Mouse (Mus musculus) forebrain, embryonic 16.5 days (tissue): Measurements from ENCODE around the gene Arsb. TPM values are rescaled to one million over a fixed set of nuclear protein-coding genes. Genes with fewer than 3 reads are reported as not detected.
"Not testable (repeated sequence)": the region's sequence is repeated elsewhere in the genome, so short reads cannot be mapped to it uniquely, and the experiment has no call there.

ENCODE experiments used
- ATAC-seq: fragments of 200-750 bp; cut with Nextera tagmentation; 2 replicates; pipeline ENCODE4 v1.8.0; 2017; ENCODE audit warnings: mild to moderate bottlenecking, moderate library complexity
- H3K27ac ChIP-seq: fragments of 300-500 bp; sonication (generic); 2 replicates; pipeline ENCODE4 v1.5.1; 2014; ENCODE audit warnings: low read length, control low read depth
- H3K27me3 ChIP-seq: fragments of 300-500 bp; sonication (generic); replicated peaks from 2 replicates; pipeline ENCODE4 v1.6.1; 2014; ENCODE audit warnings: low read length; ENCODE audit not compliant: control insufficient read depth, insufficient read depth
- H3K36me3 ChIP-seq: fragments of 300-500 bp; sonication (generic); 2 replicates; pipeline ENCODE4 v1.6.1; 2014; ENCODE audit not compliant: control insufficient read depth, insufficient read depth
- H3K4me1 ChIP-seq: fragments of 300-500 bp; sonication (generic); replicated peaks from 2 replicates; pipeline ENCODE4 v1.6.1; 2014; ENCODE audit warnings: low read length; ENCODE audit not compliant: control insufficient read depth, insufficient read depth
- H3K4me2 ChIP-seq: fragments of 300-500 bp; sonication (generic); 2 replicates; pipeline ENCODE4 v1.6.1; 2014; ENCODE audit warnings: mild to moderate bottlenecking, low read length, control low read depth
- H3K4me3 ChIP-seq: fragments of 300-500 bp; sonication (generic); replicated peaks from 2 replicates; pipeline ENCODE4 v1.5.1; 2014; ENCODE audit warnings: mild to moderate bottlenecking, low read length, control low read depth
- H3K9ac ChIP-seq: fragments of 300-500 bp; sonication (generic); replicated peaks from 2 replicates; pipeline ENCODE4 v1.6.1; 2014; ENCODE audit warnings: low read depth, low read length, control low read depth
- H3K9me3 ChIP-seq: fragments of 300-500 bp; sonication (generic); 2 replicates; pipeline ENCODE4 v1.6.1; 2016; ENCODE audit warnings: low read length; ENCODE audit not compliant: control insufficient read depth
- WGBS: fragments of 180-500 bp; shearing (Covaris S2); extraction: QIAGEN DNeasy Blood & Tissue Kit; methylation state at CpG from one replicate; pipeline ENCODE4 v1.1.7; 2014; 5-methylcytosine and 5-hydroxymethylcytosine counted together
- polyA plus RNA-seq: library from polyadenylated mRNA; unstranded; fragments of >200 nt; fragmentation: Nextera tagmentation; extraction: Ambion mirVana; gene quantifications from 2 replicates; pipeline ENCODE4 v1.2.1, GENCODE M21; 2015

Gene Arsb
- polyA plus RNA-seq, 1 experiment from 2014 or later: 9.7 TPM

GRCm38 (mm10) chr13:93976897-93977530 lies 205.6 kb downstream of the Arsb start:
- no peaks in the 10 kb centered on the region for H3K9me3 ChIP-seq
- WGBS: 80% methylated on average over 10 of the region's 10 CpGs
- H3K27me3 ChIP-seq: no peaks in the 10 kb centered on the region

GRCm38 (mm10) chr13:93978703-93979495 lies 207.5 kb downstream of the Arsb start:
- Histone ChIP-seq H3K27ac (no peak overlapping the region), H3K4me1 (no peaks in the 10 kb centered on the region), H3K27me3 (no peaks in the 10 kb centered on the region), H3K36me3 (no peaks in the 10 kb centered on the region), H3K9me3 (no peaks in the 10 kb centered on the region), H3K4me2 (no peak overlapping the region), H3K9ac (no peak overlapping the region), H3K4me3 (no peak overlapping the region)
- WGBS: 74% methylated on average over 12 of the region's 12 CpGs
- ATAC-seq: no peak

More at GRCm38 (mm10) chr13:93976897-93977530, 205.6 kb downstream of the Arsb start:
- no peak overlapping the region for H3K4me3 ChIP-seq
- H3K4me1 ChIP-seq: no peaks in the 10 kb centered on the region
- H3K27ac ChIP-seq: no peak overlapping the region
- no peak for ATAC-seq
- no peaks in the 10 kb centered on the region for H3K36me3 ChIP-seq
- H3K4me2 ChIP-seq: no peak overlapping the region
- no peak overlapping the region for H3K9ac ChIP-seq

- no peaks in the 10 kb centered on the region for H3K27me3 ChIP-seq
- no peak overlapping the region for H3K4me3 ChIP-seq
- H3K27ac ChIP-seq: no peak overlapping the region
- ATAC-seq: no peak
- H3K9me3 ChIP-seq: no peaks in the 10 kb centered on the region; the same call in 1 of the 2 replicates
- H3K4me1 ChIP-seq: no peaks in the 10 kb centered on the region
- no peaks in the 10 kb centered on the region for H3K36me3 ChIP-seq
- no peak overlapping the region for H3K9ac ChIP-seq
- no peak overlapping the region for H3K4me2 ChIP-seq
- WGBS: 86% methylated on average over 1 of the region's 1 CpGs
Measured at GRCm38 (mm10) chr13:93979754-93980153, 208.3 kb downstream of the Arsb start.

- Histone ChIP-seq H3K4me1 (no peaks in the 10 kb centered on the region), H3K27me3 (no peaks in the 10 kb centered on the region), H3K36me3 (no peaks in the 10 kb centered on the region), H3K9ac (no peak overlapping the region), H3K4me3 (no peak overlapping the region), H3K4me2 (no peak overlapping the region), H3K27ac (no peak overlapping the region), H3K9me3 (no peaks in the 10 kb centered on the region; the same call in 1 of the 2 replicates)
- 43% methylated on average over 2 of the region's 2 CpGs for WGBS
- no peak for ATAC-seq
Measured at GRCm38 (mm10) chr13:93984521-93984920, 213.1 kb downstream of the Arsb start.

- Histone ChIP-seq H3K4me1 (no peaks in the 10 kb centered on the region), H3K9ac (no peak overlapping the region), H3K9me3 (no peaks in the 10 kb centered on the region; the same call in 1 of the 2 replicates), H3K36me3 (no peaks in the 10 kb centered on the region), H3K27me3 (no peaks in the 10 kb centered on the region), H3K4me3 (no peak overlapping the region), H3K4me2 (no peak overlapping the region), H3K27ac (no peak overlapping the region)
- ATAC-seq: no peak
- WGBS: 80% methylated on average over 7 of the region's 7 CpGs
Measured at GRCm38 (mm10) chr13:93985181-93985580, 213.8 kb downstream of the Arsb start.

- not testable (repeated sequence) for H3K4me3 ChIP-seq, H3K36me3 ChIP-seq, H3K27me3 ChIP-seq, ATAC-seq, H3K4me1 ChIP-seq, H3K4me2 ChIP-seq, H3K27ac ChIP-seq, H3K9ac ChIP-seq, H3K9me3 ChIP-seq
- 85% methylated on average over 8 of the region's 8 CpGs for WGBS
Measured at GRCm38 (mm10) chr13:93985750-93986149, 214.3 kb downstream of the Arsb start.

- no peak overlapping the region for H3K27ac ChIP-seq
- H3K36me3 ChIP-seq: no peaks in the 10 kb centered on the region
- ATAC-seq: no peak
- H3K4me2 ChIP-seq: no peak overlapping the region
- H3K9me3 ChIP-seq: peaks cover 4% of the 10 kb centered on the region; the same call in 1 of the 2 replicates
- 63% methylated on average over 7 of the region's 7 CpGs for WGBS
- H3K4me1 ChIP-seq: no peaks in the 10 kb centered on the region
- H3K9ac ChIP-seq: no peak overlapping the region
- H3K4me3 ChIP-seq: no peak overlapping the region
- no peaks in the 10 kb centered on the region for H3K27me3 ChIP-seq
Measured at GRCm38 (mm10) chr13:93987611-93988010, 216.2 kb downstream of the Arsb start.

- Histone ChIP-seq H3K4me1 (no peaks in the 10 kb centered on the region), H3K27ac (no peak overlapping the region), H3K9me3 (peaks cover 4% of the 10 kb centered on the region; the same call in 1 of the 2 replicates), H3K9ac (no peak overlapping the region), H3K36me3 (no peaks in the 10 kb centered on the region), H3K4me3 (no peak overlapping the region), H3K4me2 (no peak overlapping the region), H3K27me3 (no peaks in the 10 kb centered on the region)
- no peak for ATAC-seq
- 75% methylated on average over 4 of the region's 4 CpGs for WGBS
Measured at GRCm38 (mm10) chr13:93989208-93989607, 217.8 kb downstream of the Arsb start.

GRCm38 (mm10) chr13:93989736-93990611 lies 218.5 kb downstream of the Arsb start:
- no peaks in the 10 kb centered on the region for H3K27me3 ChIP-seq
- WGBS: 87% methylated on average over 11 of the region's 11 CpGs
- peaks cover 4% of the 10 kb centered on the region; the same call in 1 of the 2 replicates for H3K9me3 ChIP-seq
- ATAC-seq: no peak
- H3K4me3 ChIP-seq: no peak overlapping the region
- no peak overlapping the region for H3K9ac ChIP-seq
- no peaks in the 10 kb centered on the region for H3K4me1 ChIP-seq
- H3K4me2 ChIP-seq: no peak overlapping the region
- no peaks in the 10 kb centered on the region for H3K36me3 ChIP-seq
- no peak overlapping the region for H3K27ac ChIP-seq
